Mouse (Mus musculus) layer of hippocampus, postnatal 36 days (tissue): Measurements from ENCODE around the gene Enkur. TPM values are rescaled to one million over a fixed set of nuclear protein-coding genes. Genes with fewer than 3 reads are reported as not detected.
"Not testable (repeated sequence)": the region's sequence is repeated elsewhere in the genome, so short reads cannot be mapped to it uniquely, and the experiment has no call there.

ENCODE experiments used
- DNase-seq, 2 experiments: peaks; one replicate each; pipeline ENCODE4 v3.0.0; 2022
- total RNA-seq, 2 experiments: library from RNA; stranded (reverse); gene quantifications; 2 replicates each; pipeline ENCODE4 v1.2.3; 2021

Gene Enkur
- 1 to 10 TPM; 1.8 to 2.0 TPM for total RNA-seq

DNA sequence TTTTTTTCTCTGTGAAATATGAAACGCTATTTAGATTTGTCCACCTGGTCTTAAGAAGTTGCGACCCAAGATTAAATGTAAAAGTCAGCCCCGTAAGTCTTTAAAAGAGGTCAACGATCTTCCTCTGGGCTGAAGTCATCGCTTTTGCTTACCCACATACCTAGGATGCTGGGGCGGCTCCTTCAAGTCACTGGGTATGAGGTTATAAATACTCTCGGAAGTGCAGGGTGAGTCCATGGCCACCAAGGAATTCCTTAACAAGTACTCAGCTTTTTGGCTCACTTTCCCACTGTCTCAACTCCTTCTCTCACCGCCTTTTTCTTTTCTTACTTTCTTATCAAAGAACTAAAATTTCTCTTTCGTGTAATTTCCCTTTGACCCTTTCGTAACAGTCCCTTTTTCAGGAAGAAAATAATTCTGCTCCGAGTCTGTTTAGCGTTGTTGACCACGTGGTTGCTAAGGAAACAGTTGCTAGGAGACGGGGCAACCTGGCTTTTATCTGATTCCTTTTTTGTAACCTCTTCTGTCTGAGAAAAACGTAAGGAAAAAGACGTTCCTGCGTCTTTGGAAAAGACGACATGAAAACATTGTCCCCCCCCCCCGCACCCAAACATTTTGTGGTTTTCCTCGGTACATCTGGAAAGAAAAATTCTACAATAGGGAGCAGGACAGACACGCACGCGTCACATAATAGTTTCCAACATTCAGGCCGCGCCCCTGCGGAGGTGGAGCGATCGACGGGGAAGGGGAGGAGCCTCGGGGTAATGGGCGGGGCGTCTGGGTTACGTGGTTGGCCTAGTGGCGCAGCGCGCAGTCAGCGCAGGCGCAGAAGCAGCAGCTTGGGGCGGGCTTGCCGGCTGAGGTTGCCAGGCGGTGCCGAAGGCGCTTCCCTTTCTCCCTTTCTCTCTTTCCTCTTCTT, at the start of gene Enkur, which contains the start of gene Thnsl1:
Gene Enkur (minus strand): TSS at position 454 of the 919 bp plus-strand sequence.
Gene Thnsl1 (plus strand): TSS at position 813 of the 919 bp plus-strand sequence.
- peak; percentile 98 for DNase-seq

- no peak for DNase-seq
Measured at GRCm38 (mm10) chr2:21254308-21254707, 49.1 kb upstream of the Enkur start.

DNA sequence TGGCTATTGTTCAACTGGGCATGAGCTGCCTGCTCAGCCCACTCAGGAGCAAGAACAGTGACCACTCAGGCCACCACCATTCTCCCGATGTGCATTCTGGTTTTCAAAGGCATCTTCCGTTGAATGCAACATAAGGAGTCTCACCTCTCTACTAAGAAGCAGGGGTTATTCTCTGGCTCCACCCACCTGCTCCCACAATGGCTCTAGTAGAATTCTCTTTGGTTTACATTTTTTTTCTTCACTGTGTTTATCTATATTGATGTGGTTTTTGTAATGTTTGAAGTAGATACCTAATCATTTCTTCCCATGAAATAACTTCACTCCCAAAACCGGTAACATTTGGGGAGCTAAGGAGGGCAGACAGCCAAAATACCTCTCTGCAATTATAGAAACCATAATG, 48.5 kb upstream of the Enkur start:
- DNase-seq: no peak

GRCm38 (mm10) chr2:21245477-21246102, 40.4 kb upstream of the Enkur start:
- DNase-seq: no peak

DNA sequence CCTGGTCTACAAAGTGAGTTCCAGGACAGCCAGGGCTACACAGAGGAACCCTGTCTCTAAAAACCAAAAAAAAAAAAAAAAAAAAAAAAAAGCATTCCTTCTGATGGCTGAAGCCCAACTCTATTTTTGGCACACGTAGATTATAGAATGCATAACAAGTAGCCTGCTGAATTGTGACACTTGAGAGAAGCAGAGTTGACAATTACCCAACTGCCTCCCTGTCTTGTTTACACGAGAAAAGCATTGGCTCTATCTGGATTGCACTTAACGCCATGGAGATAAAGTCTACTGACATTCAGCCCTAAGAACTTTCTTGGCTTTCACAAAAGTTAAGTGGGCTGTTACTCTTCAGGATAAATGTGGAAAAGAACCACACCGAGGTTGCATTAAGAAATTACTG, 39.8 kb upstream of the Enkur start:
- no peak for DNase-seq

- not testable (repeated sequence) for DNase-seq
Measured at GRCm38 (mm10) chr2:21244104-21244503, 38.9 kb upstream of the Enkur start.

- DNase-seq: no peak
Measured at GRCm38 (mm10) chr2:21236846-21237245, 31.7 kb upstream of the Enkur start.

DNA sequence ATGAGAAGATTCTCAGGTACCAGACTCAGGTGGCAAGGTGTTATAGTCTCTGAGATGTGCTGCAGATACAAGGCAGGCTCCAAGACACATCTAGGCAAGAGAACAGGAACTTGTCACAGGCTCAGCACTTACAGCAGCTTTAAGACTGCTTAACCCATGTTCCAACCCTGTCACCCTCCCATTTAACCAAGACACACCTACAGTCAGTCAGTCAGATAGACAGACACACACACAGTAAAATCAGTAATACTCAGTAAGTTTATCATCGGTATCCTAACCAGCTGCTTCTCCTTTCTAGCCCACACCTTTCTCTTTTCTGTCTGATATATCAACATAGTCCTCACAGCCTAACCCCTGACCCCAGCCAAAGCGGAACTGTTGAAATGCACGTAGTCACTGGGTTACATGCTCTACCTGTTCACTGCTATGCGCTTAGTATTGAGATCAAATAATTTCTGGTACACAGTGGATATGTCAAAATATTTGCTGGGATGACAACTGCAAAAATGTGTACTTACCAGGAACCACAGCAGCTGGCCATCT, 30.8 kb upstream of the Enkur start:
- no peak for DNase-seq

DNA sequence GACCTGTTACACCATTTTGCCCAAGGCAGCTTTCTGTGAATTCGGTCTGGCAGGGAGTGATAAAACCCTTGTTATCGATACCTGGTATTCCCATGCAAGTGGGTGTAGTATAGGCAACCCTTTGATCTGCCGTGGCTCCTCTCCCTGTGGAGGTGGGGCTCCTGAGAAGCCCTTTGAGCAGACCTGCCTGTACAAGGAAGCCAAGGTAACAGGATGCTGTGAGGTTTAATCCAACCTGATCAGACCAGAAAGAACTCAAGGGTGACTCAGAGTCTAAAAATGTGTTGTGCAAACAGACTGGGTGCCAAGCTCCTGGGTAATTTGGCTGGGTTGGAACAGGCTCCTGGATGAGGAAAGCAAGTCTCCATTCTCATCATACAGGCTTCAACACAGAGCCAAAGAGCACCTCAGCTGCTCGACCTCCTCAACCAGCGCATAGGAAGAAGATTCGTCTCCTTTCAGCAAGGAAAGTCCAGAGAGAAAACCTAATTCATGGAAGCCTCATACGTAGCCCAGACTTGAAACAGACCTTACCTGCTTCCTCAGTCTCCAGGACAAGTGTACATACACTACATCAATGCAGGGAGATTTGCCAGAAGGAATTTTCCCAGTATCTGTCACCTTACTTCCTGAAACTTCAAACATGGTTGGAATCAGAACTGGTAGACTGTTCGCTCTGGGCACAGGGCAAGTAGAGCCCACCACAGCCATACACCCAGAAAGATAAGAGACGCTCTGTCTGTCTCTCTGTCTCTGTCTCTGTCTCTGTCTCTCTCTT, 29.9 kb upstream of the Enkur start:
- no peak for DNase-seq

DNA sequence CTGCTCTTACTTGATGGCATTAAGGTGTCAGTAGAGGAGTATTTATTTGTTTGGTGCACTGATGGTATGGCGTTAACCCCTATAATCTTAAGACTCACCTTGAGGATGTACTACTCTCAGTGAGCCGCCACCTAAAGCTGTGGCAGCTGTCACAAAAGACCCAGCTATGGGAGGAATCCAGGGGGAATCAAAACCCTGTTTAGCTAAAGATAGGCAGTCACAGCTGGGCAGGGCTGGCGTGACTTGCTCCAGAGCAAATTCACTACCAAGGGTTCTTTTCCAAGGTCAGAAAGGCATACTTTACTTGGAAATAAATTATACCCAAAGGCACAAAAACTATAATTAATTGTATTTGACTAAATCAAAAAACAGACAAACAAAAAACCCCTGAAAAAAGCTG, 26.0 kb upstream of the Enkur start:
- DNase-seq: no peak

- no peak for DNase-seq
Measured at GRCm38 (mm10) chr2:21230276-21230675, 25.1 kb upstream of the Enkur start.

DNA sequence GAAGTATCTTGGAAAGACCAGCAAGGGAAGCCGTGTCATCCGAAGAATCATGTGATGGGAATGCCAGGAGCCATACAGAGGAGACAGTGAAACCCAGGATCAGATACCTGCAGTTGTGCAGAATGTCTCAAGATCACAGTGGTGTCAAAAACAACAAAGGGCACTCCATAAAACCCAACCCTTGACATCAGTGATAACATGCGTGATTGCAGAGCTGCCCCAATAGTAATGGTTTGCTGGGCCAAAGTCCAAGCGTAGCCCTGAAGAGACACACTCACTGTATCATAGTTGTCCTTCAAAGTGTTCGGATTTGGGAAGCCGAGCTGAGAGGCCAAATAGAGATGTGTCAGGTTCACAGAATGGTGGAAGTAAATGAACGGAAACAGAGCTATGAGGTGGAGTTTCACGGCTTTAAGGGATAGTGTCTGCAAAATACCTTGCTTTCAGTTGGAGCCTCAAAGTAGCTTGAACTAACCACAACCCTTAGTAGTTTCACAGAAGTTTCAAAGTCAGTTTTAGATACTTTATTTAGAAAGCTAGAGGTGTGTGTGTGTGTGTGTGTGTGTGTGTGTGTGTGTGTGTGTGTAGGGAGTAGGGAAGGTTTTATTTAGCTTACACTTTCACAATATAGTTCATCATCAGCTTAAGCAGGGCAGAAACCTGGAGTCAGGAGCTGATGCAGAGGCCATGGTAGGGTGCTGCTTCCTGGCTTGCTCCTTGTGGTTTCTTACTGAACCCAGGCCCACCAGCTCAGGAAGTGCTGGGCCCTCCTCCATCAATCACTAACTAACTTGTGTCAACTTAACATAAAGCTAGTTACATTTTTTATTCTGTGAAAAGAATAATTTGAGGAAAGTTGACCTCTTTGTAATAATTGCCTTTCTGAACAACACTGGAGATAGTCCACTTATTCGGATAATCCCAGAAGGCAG, 17.6 kb upstream of the Enkur start:
- DNase-seq: no peak

- DNase-seq: no peak
Measured at GRCm38 (mm10) chr2:21215284-21215683, 10.1 kb upstream of the Enkur start.

DNA sequence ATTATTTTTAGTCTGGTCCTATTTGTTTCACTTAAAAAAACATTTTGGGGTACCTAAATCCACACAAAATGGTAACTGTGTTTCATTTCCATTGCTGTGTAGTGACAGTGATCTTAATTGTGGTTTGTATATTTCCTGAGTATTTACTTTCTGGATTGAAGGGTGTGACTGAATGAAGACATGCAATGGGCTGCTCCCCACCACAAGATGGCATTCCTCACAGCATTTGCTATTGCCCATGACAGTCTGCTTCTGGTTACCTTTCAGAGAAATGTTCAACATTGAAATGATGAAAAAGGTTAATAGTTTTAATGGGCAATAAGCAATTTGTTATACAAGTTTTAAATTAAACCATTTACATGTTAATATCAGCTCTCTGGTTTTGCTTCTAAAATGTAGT, 9.2 kb upstream of the Enkur start:
- no peak for DNase-seq

DNA sequence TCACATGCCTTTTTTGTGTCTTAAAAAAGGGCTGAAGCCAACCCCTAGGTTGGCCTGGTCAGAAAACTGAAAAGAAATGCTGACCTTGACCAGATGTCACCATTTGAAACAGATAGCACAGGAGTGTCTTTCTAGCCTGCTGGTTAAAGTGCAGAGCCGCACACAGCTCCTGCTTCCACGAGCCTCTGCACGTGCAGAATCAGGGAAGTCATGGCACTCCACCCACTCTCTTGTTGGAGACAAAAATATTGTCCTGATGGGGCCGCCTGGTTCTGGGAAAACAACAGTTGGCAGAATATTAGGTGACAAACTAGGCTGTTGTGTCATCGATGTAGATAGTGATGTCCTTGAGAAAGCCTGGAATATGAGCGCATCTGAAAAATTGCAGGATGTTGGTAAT, 6.2 kb upstream of the Enkur start:
- DNase-seq: no peak

DNA sequence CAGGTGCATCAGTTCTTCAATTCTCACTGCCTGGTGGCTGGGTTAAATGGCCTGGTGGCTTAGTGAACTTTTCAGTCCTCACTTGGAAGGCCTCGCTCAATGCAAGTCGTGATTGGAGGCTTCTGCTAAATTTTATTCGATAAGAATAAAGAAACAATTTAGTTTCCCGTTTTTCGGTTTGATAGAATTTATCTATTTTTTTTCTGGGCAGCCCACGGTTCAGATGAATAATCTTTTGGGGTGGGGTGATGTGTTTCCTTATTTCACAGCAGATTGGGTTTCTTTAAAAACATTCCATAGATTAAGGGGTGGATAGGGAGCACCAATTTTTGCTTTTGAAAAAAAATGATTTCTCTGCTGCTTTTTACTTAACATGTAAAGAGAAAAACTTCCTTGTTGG, 1.1 kb upstream of the Enkur start:
- DNase-seq: no peak

DNA sequence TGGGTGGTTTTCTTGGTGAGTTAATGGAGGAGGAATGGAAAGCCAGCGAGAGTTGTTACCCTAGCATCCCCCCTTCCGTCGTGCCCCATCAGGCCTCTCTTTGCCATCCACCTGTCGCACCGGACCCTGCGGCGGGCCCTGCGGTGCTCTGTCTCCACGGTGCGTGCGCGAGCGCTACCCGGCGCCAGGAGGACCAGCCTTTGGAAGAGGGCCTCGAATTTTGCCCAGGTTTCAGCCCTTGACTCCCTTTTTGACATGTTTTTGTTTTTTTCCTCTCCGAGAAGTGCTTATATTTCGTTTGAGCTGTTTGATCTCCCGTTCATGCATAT, 630 bp upstream of the Enkur start:
- no peak for DNase-seq

GRCm38 (mm10) chr2:21202754-21203153, 2.4 kb downstream of the Enkur start:
- no peak for DNase-seq

DNA sequence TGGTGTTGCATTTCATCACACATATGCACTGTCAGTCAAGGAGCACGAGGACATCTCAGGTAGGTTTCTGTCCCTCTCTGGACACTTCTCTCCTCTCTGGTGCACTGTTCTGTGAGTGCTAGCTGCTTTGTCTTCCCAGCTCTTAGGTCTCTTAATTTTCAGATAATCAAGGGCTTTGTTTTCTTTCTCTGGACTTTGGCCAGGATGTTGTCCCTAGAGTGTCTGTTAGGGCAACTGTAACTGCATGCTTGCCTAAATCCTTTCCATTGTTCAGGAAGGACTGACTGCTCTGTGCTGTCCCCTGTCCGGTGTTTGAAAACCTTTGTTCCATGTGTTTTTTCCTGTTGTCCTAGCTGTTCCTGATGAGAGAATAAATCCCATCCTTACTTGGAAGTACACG, 6.1 kb downstream of the Enkur start:
- no peak for DNase-seq

DNA sequence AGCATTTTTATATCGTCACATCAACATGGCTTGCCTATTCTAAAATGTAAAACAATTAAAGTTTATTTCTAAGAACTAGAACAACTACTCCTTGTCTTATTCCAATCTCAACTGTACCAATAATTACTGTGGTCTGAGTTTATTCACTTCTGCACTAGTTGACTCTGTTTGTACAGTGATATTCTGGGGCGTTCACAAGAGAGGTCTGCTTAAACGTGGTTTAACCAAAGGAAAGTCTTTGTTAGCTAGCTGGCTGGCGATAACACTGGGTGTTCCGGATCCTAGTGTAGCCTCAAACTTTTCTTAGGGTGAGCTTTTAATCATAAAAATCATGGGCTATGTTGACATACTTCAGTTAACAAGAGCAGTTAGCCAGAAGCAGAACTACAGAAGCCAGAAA, 9.9 kb downstream of the Enkur start:
- DNase-seq: no peak

DNA sequence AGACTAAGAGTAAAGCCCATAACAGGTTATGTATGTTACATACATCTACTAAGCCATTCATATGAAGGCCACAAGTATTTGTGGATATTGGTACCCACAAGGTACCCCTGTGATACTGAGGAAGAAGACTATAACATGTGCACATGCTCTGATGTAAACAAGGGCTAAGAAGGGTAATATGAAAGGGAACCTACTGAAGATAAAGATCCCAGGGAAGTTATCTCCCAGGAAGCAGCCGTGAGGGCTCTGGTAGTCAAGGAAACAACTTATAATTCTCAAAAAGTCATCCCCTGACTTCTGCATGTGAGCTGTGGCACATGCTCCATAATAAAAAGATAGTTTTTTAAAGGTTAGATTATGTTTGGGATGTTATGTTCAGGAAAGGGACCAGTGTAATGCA, 13.9 kb downstream of the Enkur start:
- no peak for DNase-seq

GRCm38 (mm10) chr2:21188610-21189009, 16.6 kb downstream of the Enkur start:
- no peak for DNase-seq
